Comparison of ENCODE assay signal across 17 mouse cellular contexts in the genomic region with DNA sequence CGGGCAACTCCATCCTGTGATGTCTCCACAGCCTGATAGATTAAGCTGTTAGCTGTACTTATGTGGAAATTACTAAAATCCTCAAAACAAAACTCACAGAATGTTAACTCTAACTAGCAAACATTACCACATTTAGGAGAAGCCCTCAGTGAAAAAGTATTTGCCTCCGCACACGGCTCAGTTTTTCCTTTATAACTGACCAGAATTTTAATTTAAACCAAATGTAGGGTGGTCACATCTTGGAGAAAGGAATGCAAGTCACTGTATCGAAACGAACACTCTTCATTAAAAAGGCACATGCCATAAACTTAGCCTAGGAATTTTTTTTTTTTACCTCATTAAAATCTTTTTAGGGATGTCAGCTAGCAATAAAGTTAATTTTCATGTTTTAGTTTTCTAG.
DNase-seq lines count a peak whose midpoint lies in the region; ATAC-seq and TF ChIP-seq lines count a peak whose summit lies in the region.
"Had no signal": no experiment of that assay in that cellular context is flagged by ENCODE, and none has a peak within 500 bp of the region (broad histone marks: within the 10 kb centered on the region; RNA-seq: fewer than 3 reads in every experiment).

No protein-coding gene starts in this region.

- H3K4me1 ChIP-seq in limb, embryonic 12.5 days (replicated peaks): peaks cover 10% of the 10 kb centered on the region
- peaks cover 13% of the 10 kb centered on the region for H3K4me1 ChIP-seq in limb, embryonic 10.5 days
- peaks cover 12% of the 10 kb centered on the region for H3K4me1 ChIP-seq in embryonic facial prominence, embryonic 13.5 days
- H3K4me1 ChIP-seq in limb, embryonic 13.5 days: peaks cover 23% of the 10 kb centered on the region
- H3K4me1 ChIP-seq: embryonic facial prominence, embryonic 12.5 days; hindbrain, embryonic 15.5 days had no signal

- 0 out of 2 replicates have a peak, but pooled peaks cover 4% of the 10 kb centered on the region for H3K9me3 ChIP-seq in limb, embryonic 12.5 days
- H3K9me3 ChIP-seq in limb, embryonic 10.5 days (replicated peaks): no peaks in the 10 kb centered on the region
- no peaks in the 10 kb centered on the region for H3K9me3 ChIP-seq in embryonic facial prominence, embryonic 13.5 days
- H3K9me3 ChIP-seq in limb, embryonic 13.5 days: 0 out of 2 replicates have a peak, but pooled peaks cover 4% of the 10 kb centered on the region
- H3K9me3 ChIP-seq: embryonic facial prominence, embryonic 12.5 days; forebrain, embryonic 15.5 days; hindbrain, embryonic 15.5 days had no signal

- H3K27ac ChIP-seq in limb, embryonic 12.5 days: peak overlapping the region; percentile 75; the same call in 1 of the 2 replicates
- H3K27ac ChIP-seq in limb, embryonic 10.5 days: no peak overlapping the region; the same call in 1 of the 2 replicates
- peak overlapping the region; percentile 52; the same call in 1 of the 2 replicates for H3K27ac ChIP-seq in embryonic facial prominence, embryonic 13.5 days
- H3K27ac ChIP-seq in limb, embryonic 13.5 days: peak overlapping the region; percentile 52
- no peak overlapping the region for H3K27ac ChIP-seq in gastrocnemius, adult 2 months
- H3K27ac ChIP-seq: embryonic facial prominence, embryonic 12.5 days; forebrain, embryonic 15.5 days; heart, adult 2 months; hindbrain, embryonic 15.5 days had no signal

- H3K4me3 ChIP-seq in limb, embryonic 12.5 days (replicated peaks): no peak overlapping the region
- no peak overlapping the region for H3K4me3 ChIP-seq in limb, embryonic 10.5 days
- H3K4me3 ChIP-seq in embryonic facial prominence, embryonic 13.5 days: no peak overlapping the region
- H3K4me3 ChIP-seq in limb, embryonic 13.5 days: no peak overlapping the region
- no peak overlapping the region for H3K4me3 ChIP-seq in gastrocnemius, adult 2 months
- H3K4me3 ChIP-seq: embryonic facial prominence, embryonic 12.5 days; forebrain, embryonic 15.5 days; heart, adult 2 months; hindbrain, embryonic 15.5 days had no signal

- ATAC-seq in limb, embryonic 12.5 days (ENCODE audit: insufficient number of reproducible peaks, insufficient read depth, low FRiP score, low TSS enrichment, low read depth): no peak
- ATAC-seq in embryonic facial prominence, embryonic 13.5 days (ENCODE audit: insufficient number of reproducible peaks, insufficient read depth, low FRiP score, low TSS enrichment, low read depth): no peak
- ATAC-seq in limb, embryonic 13.5 days (ENCODE audit: low FRiP score, low read depth): no peak
- ATAC-seq: forebrain, embryonic 15.5 days; intestine, postnatal 0 days had no signal

- H3K4me2 ChIP-seq in limb, embryonic 12.5 days: no peak overlapping the region
- H3K4me2 ChIP-seq in embryonic facial prominence, embryonic 13.5 days: no peak overlapping the region
- H3K4me2 ChIP-seq in limb, embryonic 13.5 days (replicated peaks): 0 out of 2 replicates have a peak overlapping the region, but pooled peaks have one; percentile 2
- H3K4me2 ChIP-seq: embryonic facial prominence, embryonic 12.5 days; forebrain, embryonic 15.5 days; heart, embryonic 11.5 days; hindbrain, embryonic 15.5 days had no signal

- no peaks in the 10 kb centered on the region for H3K27me3 ChIP-seq in limb, embryonic 12.5 days
- H3K27me3 ChIP-seq in limb, embryonic 10.5 days (ENCODE audit: low read depth, poor library complexity, severe bottlenecking): no peaks in the 10 kb centered on the region
- H3K27me3 ChIP-seq in embryonic facial prominence, embryonic 13.5 days: no peaks in the 10 kb centered on the region
- no peaks in the 10 kb centered on the region for H3K27me3 ChIP-seq in limb, embryonic 13.5 days
- H3K27me3 ChIP-seq: embryonic facial prominence, embryonic 12.5 days; forebrain, embryonic 15.5 days; hindbrain, embryonic 15.5 days had no signal

- TF ChIP-seq CTCF in gastrocnemius, adult 2 months (IDR thresholded peaks at IDR 0.05): no peak

- H3K9ac ChIP-seq in limb, embryonic 12.5 days (replicated peaks): no peak overlapping the region
- H3K9ac ChIP-seq in embryonic facial prominence, embryonic 13.5 days: no peak overlapping the region
- 0 out of 2 replicates have a peak overlapping the region, but pooled peaks have one; percentile 9 for H3K9ac ChIP-seq in limb, embryonic 13.5 days
- H3K9ac ChIP-seq: embryonic facial prominence, embryonic 12.5 days; forebrain, embryonic 15.5 days; hindbrain, embryonic 15.5 days had no signal

- DNase-seq in limb, embryonic 10.5 days (ENCODE audit: low spot score): no peak
- DNase-seq in gastrocnemius, adult 2 months: no peak
- DNase-seq in thymus, postnatal 36 days: no peak
- DNase-seq: adrenal gland, postnatal 10 days; cerebellum, adult 11-12 months; cerebellum, adult 9-10 months; cerebellum, postnatal 25 days; gastrocnemius, postnatal 14 days; heart, adult 2 months had no signal

- intact Hi-C loops in gastrocnemius, adult 2 months (cut with DNase I): loop anchor here (5.0 kb wide), 1 partner anchor 37 kb away; no protein-coding TSS in a partner anchor

- peaks cover 63% of the 10 kb centered on the region for H3K36me3 ChIP-seq in limb, embryonic 12.5 days
- H3K36me3 ChIP-seq in limb, embryonic 10.5 days: peaks cover 58% of the 10 kb centered on the region
- peaks cover 64% of the 10 kb centered on the region for H3K36me3 ChIP-seq in embryonic facial prominence, embryonic 13.5 days
- H3K36me3 ChIP-seq in limb, embryonic 13.5 days: peaks cover 64% of the 10 kb centered on the region

- 27% methylated on average over 5 of the region's 5 CpGs for WGBS in limb, embryonic 12.5 days
- 68% methylated on average over 5 of the region's 5 CpGs for WGBS in limb, embryonic 10.5 days
- 34% methylated on average over 5 of the region's 5 CpGs for WGBS in embryonic facial prominence, embryonic 13.5 days
- WGBS in limb, embryonic 13.5 days: 30% methylated on average over 5 of the region's 5 CpGs

Comparison
In these comparisons a context has a peak if more than half of its experiments do, and no peak if none do; other contexts are left out.
1. H3K27ac ChIP-seq: peak in limb, embryonic 12.5 days (single experiment), embryonic facial prominence, embryonic 13.5 days (single experiment) and limb, embryonic 13.5 days (single experiment); none in limb, embryonic 10.5 days (single experiment) and gastrocnemius, adult 2 months (single experiment).